Mouse (Mus musculus) cerebellum, postnatal 25 days (tissue): ENCODE data around the gene Epha4.

ENCODE experiments used
- DNase-seq, 2 experiments: peaks; one replicate each; pipeline ENCODE4 v3.0.0; 2021; ENCODE audit warnings: mixed read lengths in 2 of 2

The Epha4 gene

DNA sequence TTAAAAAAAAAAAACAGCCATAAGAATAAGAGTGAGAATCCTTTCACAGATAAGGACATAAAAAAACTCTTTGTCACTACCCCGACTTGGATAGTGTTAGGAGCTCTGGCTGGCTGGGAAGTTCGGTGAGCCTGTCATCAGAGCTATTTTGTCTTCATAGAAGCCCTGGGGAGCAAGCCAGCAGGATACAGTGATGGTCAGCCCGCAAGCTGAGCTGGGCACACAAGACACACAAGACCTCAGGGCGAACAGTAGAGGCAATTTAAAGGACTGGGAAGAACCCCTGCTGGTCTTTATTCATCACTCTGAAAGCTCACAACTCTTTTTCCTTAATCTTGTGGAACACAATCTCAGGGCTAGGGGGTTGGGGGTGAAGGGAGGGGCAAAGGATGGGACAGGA lies 73.5 kb downstream of the Epha4 start:
- no peak for DNase-seq

DNA sequence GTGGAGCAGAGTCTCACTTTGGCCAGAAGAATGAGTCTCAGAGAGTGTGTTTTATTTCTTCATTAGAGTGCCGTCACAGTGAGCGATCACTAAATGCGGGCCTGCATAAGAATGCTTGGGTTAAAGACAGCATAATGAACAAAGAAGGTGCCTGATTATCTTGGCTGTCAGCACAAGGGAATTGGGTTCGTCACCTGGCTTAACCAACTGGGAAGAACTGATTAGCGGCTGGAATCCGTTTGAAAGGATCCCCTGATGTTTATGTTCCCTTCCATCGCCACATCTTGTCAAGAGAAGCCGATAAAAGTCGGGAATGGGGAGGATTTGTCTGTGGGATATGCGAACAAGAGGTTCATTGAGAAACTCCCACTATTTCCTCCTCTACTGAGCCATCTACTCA lies 74.4 kb downstream of the Epha4 start:
- no peak for DNase-seq

DNA sequence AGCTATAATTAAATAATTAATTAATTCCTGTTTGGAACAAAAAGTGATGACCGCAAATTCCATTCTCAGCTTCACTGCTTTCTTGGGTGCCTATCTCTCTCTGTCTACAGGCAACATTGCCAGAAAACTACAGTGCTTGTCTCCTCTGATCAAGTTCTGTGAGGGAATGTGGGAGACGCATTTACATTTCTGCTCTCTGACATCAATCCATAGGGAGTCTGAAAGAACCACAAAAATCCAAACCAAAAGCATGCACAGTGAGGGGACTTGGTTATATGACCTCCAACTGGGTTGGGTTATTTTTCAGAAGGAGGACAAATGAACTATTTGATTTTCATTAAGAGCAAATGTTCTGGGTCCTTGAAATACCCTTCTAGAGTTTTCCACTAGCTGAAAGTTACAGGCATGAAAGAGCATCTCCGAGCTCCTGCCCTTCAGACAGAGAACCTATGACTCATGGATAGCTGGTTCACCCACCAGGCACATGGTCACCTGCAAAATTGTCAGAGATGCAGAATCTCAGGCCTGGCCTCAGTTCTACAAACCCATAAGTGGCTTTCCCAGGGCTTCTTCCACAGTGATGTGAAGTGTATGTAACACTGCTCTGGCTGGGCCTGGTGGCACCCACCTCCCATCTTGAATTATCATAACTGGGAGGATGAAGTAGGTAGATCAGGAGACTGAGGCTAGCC lies 75.4 kb downstream of the Epha4 start:
- DNase-seq: no peak

DNA sequence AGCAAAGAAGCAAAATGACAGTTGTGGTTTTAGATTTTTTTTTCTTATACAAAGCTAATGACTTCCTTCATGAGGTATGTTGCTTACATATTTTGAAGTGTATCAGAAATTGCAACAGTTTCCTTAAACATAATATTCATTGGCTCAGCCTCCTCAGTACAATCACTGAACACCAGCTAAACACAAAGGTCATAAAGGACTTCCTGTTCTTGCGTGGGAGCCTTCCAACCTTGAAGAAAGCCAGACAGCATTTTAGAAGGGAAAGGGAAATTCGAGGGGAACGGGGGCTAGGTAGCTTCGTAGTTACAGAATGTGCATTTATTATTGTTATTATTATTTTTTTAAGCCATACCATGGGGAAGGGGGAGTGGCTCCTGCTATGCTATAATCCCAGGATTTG lies 76.2 kb downstream of the Epha4 start:
- DNase-seq: no peak

DNA sequence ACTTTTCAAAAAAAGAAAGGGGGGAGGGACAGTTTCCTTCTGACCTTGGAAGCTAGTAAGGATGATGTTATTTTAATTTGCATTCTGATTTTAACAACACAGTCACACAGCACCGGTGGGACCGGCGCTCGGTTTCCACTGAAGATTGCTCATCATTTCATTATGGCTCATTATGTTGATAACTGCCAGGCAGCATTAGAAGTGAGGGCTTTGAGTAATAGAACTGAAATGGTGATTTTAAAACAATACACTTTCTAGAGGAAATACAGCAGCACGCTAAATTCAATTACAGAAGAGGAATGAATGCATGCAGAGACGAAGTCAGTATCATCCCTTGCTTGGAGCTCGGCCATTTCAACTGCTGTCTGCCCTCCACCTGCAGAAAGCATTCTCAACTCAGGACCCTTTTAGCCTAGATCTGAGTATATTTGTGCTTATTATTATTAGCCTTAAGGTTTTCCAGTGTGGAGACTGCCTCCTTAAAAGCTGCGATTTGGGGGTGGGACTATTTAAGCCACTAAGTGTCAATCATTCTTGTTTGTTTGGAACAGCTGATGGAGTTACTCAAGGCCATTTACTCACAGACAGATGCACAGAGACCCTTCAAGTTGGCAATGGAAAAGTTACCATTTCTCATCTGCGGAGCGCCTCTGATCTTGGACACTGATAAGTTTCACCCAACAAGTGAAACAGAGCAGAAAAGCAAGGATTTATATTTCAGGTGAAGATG lies 76.8 kb downstream of the Epha4 start:
- no peak for DNase-seq

DNA sequence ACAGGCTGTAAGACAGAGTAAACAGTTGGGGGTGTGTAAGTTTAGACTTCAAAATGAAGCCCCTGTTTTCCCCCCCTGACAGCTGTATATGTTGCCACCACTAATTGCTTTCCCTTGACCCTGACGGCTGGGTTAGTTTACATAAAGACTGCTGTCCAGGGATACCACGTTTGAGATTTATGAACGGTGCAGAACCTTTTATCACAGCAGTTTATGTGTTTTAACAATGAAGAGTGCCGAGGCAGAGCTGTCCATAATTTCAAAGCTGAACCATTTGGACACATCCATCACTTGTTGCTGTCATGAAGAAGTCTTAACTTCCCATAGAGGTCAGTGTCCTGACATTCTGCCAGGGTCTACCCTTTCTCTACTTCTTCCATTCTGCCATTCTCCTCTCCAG lies 79.8 kb downstream of the Epha4 start:
- DNase-seq: no peak

DNA sequence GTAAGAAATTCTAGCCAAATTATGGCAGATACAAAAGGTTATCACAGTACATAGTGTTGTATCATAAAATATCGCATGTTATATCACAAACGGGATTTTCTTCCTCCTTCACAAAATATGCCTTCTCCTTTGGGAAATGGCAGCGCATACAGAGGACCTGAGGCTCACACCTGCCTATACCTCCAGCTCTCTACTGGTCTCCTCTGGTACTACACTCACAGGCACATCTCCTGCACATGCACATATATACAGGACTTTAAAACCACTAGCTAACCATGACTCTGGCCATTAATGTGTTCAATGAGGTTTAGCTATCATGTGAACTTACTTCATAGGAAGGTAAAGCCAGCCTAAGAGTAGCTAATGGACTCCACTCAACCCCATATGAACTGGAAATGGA lies 81.7 kb downstream of the Epha4 start:
- DNase-seq: no peak

DNA sequence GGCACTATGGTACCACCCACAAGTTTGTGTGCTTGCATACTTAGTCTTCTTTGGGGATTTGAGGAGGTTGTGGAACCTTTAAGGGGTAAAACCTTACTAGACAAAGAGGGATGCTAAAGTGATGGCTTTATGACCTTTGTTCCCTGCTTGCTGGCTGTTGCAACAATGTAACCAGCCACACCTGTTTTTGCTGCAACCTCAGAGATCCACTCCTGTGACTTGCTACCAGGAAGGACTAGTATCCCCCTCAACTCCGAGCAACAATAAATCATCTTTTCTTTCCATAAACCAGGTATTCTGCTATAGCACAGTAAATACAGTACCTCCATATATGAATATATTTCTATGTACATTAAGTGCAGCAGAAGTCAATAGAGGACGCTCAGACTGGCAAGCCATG lies 82.4 kb downstream of the Epha4 start:
- no peak for DNase-seq

DNA sequence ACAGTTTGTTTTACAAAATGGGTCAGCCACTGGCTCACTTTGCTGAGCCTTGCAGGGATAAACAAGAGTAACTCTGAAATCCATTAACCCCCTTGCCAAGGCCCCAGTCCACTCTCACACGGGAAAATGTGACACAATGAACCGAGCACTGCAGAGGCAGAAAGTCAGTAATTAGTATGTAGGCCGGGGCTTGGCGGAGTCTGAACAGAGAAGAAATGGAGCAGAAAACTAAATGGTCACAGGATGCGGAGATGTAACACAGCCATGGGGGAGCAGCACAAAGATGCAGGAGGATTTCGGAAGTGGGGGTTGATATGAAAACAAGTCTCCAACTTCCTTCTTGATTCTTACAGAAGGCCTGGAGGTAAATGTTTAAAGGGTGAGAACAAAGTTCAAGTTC lies 85.7 kb downstream of the Epha4 start:
- DNase-seq: peak in 1 of 2 experiments; percentile 15

DNA sequence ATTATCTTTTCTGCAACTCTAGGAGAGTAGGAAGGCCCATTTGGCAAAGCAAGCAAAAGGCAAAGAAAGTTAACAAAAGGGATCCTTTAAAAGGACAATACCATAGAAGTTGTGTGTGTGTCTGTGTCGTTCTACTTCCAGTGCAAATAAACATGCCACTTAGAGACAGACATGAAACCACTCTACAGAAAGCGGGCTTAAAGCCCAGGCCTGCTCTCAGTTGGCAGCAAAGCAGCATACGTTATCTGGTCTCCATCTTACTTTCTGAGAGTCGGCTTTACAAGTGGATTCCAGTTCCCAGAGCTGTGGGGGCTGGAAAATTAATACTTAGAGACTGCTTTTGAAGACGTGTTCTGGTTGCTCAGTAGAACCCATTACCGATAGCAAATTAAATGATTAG lies 87.9 kb downstream of the Epha4 start:
- no peak for DNase-seq

DNA sequence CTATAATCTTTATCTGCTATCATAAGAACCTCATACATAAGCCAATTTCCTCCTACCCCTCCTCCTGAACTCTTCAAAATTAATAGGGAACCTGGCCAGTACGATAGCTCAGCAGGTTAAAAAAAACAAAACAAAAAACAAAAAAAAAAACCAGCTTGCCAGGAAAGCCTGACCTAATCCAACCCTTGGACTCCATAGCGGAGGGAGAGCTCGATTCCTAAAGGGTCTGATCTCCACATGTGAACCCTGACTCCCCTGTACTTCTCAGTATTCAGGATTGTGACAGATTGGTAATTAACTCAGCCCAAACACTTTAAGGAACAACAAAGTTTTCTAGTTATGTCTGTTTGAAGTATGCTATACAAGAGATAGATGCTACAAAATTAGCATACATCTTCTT lies 89.7 kb downstream of the Epha4 start:
- no peak for DNase-seq

DNA sequence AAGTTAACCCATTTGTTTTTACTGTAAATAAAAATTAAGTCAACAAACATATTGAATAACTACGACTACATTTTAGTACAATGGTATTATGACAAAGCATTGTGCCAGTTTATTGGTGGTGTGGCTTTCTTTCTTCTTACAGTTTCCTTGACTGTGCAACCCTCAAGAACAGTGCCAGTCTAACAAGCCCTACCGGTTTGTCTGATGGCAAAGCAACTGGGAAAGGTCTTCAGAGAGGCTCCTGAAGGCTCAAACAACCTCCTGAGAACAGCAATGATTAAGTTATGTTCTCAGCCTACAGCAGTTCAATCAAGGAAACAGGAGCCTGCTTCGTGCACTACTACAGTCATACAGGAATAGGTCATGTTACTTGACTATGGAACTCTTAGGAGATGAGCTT lies 93.8 kb downstream of the Epha4 start:
- no peak for DNase-seq

DNA sequence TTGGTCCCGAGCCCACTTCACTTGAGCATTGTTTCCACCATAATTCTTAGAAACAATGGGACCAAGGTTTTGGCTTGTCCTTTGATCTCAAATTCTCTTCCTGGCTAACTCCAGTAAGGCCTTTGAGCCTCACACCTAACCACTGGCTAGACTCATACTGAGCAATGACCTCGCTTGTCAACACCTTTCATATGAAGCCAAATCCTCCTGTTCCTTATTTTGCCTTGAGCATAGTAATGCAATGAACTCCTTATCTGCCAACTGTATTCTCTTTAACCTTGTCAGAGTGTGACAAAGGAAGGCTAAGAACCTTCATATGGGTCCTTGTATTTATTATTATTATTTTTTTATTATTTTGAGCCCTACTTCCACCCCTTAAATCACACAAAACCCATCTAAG lies 94.5 kb downstream of the Epha4 start:
- DNase-seq: no peak

DNA sequence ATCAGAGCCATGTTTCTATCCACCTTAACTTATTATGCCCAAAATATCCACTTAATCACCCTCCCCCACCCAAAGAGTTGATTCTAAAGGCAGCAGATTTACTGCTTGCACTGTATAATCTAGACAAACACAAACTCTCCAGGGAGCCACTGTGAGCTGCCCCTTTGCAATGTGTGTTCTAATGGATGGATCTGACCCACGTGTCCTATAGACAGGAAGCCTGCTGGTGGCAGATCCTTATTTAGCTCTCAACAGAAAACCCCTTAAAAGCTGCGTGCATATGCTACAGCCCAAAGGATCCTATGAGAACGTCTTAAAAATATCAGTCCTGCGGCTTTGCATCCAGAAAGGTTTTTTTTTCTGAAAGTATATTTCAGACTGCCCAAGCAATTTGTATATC lies 98.0 kb downstream of the Epha4 start:
- DNase-seq: no peak

DNA sequence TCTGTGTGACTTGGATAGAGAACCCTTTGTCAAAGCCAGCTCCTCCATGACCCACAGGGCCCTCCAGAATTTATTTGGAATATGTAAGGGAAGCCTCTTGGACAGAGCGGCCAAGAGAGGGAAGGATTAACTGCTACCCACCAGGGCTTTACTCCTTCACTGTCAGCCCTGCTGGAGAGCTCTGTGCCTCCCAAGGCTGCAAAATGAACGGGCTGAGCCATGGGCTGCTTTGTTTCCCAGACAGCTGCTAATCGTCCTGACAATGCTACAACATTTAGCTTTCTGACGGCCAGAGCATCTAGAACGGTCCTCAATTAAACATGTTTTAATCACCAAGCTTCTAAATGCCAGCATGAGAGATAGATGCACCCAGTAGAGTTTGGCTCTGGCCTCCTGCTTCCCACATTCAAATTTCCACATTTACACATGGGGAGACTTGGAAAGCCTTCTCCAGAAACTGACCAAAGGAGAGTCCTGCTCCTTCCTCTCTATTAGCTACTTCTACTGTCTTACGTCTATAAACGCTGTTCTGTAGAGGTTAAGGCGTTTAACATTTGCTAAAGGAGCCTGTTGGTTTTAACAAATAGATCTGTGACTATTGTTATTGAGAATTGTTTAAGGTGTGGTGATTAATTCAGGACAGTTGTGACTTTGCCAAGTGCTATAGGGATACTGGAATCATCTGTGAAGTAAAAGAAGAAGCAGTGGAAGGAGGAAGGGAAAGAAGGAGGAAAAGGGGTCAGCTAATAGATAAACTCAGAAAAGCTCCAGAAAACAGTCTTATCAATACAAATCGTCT lies 101.8 kb downstream of the Epha4 start:
- DNase-seq: no peak

DNA sequence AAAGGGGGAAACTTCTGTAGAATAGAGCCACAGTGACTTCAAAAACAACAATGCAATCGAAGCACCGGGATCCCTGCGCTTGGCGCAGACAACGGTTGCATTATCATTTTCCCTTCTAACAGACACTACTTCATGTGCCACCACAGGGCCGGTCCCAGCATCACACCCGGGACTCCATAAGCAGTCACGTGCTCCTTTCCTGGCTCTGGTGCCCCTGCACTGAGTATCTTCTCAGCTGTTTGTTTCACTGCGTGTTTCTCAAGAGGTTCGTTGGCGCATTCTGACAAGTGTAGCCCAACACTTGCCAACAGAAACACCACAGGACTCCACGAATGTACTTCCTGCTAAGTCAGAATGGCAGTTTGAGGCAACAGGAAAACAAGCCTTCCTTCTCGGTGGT lies 102.6 kb downstream of the Epha4 start:
- DNase-seq: peak; percentile 10 to 31

DNA sequence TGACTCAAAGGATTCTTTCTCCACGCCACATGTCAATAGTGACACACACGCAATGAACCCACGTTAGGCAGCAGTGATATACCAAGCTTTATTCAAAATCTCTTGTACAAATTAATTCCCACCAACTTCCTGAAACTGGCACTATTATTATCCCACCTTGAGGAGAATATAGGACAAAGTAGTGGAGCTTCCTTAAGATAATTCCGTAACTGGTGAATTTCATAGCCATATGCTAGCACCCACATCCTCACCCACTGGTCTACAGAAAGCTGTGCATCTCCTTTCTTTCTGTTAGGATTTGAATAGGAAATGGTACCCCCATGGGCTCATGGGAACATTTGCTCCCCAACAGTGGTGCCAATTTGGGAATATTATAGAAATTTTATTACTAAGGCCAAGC lies 103.7 kb downstream of the Epha4 start:
- DNase-seq: no peak

DNA sequence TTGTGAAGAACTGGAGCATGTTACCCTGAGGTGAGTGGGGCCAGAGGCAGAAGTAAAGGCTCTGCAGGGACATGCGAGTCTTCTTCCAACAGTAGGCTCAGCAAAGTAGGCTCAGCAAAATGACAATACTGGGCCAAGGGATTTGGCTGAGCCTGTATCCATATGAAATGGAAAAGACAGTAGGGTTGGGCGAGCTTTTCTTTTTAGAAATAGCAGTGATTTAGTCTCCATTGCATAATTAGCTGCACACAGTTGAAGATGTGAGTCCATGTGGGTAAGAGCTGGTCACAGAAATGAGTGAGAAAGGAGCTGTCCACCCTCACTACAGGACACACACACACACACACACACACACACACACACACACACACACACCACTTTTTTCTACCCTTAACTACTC lies 104.2 kb downstream of the Epha4 start:
- no peak for DNase-seq

DNA sequence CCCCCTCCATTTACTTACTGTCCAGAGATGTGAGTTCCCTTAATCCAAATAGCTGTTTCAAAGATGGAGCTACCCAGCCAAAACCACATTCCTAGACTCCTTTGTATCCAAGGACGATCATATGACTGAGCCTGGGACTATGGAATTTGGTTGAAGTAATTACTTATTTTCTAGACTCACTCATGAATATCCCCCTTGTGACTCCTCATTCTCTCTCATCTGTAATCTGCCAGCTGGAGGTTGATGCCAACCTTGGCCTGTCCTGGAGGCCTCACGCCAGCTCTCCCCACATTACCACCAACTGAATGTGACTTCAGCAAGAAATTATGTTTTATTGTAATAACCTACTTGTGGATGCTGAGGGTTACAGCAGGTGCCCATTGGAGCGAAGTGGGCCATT lies 104.7 kb downstream of the Epha4 start:
- no peak for DNase-seq

DNA sequence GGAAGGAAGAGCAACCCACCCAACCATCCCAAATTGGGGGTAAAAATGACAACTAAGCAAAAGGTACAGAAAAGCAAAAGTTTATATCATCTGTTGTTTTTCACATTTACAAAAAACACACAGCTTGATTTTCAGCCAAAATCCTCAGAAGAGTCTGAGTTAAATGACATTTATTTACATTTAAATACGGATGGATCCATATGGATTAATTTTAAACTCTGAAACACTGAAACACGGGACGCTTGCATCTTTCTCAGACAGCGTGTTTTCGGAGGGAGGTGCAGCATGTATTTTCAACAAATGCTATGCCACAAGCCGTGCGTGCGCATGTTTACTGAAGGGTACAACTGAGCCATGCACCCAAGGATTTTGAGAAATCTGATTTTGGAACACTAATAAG lies 105.4 kb downstream of the Epha4 start:
- no peak for DNase-seq

DNA sequence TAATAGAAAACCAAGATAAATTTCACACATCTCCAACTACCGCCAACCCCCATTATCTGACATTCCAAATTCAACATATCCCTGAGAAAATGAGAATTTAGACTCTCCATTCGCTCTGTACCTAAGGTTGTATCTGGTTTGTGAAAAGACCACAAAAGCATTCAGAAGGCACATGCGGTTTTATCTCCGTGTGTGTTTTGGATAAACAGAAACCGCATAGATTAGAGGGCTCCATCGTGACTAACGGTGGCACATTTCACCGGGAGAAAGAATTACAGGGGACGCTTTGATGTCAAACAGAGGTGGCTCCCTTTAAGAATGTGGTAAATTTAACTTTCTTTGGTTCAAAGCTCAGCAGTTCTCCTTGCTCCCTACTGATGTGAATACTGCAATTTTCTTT lies 107.5 kb downstream of the Epha4 start:
- DNase-seq: no peak

DNA sequence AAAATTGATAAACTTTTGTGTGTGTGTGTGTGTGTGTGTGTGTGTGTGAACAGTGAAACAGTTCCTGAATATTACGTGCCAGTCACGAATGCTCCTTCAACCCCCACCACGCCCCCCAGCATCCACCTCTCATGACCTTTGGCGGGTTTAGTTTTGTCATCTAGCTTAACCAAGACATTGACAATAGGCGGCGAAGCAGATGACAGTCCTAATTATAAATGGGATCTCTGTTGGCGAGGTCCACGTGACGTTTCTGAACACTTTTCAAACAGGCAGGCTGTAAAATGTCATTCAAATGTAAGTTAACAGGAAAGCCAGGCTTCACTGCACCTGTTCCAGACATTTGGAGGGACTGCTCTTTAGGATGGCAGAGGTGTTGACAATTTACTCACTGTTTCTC lies 108.3 kb downstream of the Epha4 start:
- no peak for DNase-seq

DNA sequence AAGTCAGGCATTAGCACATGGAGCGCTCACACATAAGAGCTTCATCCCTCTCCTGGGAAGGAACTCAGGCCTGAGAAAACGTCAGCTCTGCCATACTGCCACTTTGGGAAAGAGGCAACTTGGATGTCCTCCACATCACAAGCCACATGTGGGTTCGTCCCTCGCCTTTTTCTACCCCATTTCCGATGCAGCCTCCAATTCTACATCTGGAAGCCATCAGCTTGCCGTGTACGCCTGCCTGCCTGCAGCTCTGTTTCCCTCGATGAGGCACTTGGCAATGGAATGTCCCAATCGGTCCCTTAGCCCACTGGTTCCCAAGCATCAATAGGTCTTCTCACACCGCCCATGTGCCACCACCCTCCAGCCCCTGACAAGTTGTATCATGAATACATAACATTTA lies 110.4 kb downstream of the Epha4 start:
- DNase-seq: no peak

DNA sequence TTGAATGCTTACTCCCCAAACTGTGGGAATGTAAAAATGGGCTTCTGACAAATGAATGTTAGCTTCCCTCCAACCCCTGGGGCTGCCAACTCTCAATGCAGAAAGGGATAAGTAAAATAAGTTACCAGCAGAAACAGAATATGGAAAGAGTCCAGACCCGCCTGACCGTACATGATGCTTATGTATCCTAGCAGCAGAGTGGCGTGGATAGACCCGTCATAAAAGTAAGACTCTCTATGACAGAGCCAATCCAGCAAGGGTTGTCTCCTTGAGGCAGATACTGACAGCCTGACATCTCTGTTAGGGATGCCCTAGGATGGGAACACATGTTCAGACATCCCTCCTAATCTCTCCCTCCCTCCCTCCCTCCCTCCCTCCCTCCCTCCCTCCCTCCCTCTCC lies 111.9 kb downstream of the Epha4 start:
- DNase-seq: no peak
